Mouse (Mus musculus) layer of hippocampus, adult 2 months (tissue): ENCODE measurements around the gene Pacsin1. TPM values are rescaled to one million over a fixed set of nuclear protein-coding genes. Genes with fewer than 3 reads are reported as not detected.

ENCODE experiments used
- DNase-seq, 2 experiments: peaks; one replicate each; pipeline ENCODE4 v3.0.0; 2022; ENCODE audit warnings: low spot score in 2 of 2
- H3K27ac ChIP-seq: fragments of 200-600 bp; 2 replicates; pipeline ENCODE4 v1.8.1; 2022
- H3K4me3 ChIP-seq: fragments of 200-600 bp; 2 replicates; pipeline ENCODE4 v1.8.1; 2022; ENCODE audit warnings: mild to moderate bottlenecking
- CTCF ChIP-seq: fragments of 200-600 bp; conservative IDR thresholded peaks from 2 replicates; pipeline ENCODE4 v1.8.1; 2022; ENCODE audit warnings: antibody characterized with exemption, mild to moderate bottlenecking, moderate library complexity
- total RNA-seq, 2 experiments: library from RNA; stranded (reverse); gene quantifications; 2 replicates each; pipeline ENCODE4 v1.2.3; 2021

The Pacsin1 gene
- total RNA-seq, 2 experiments from 2014 or later = 321 to 335 TPM

- Histone ChIP-seq H3K27ac (no peak overlapping the region), H3K4me3 (no peak overlapping the region)
- no peak for DNase-seq
- no peak for TF ChIP-seq CTCF
Measured at GRCm38 (mm10) chr17:27658767-27659166, 3.5 kb downstream of the Pacsin1 start.

- DNase-seq = no peak
- Histone ChIP-seq H3K4me3 (no peak overlapping the region), H3K27ac (no peak overlapping the region)
- TF ChIP-seq CTCF = peak; percentile 58
Measured at GRCm38 (mm10) chr17:27671720-27672119, 16.4 kb downstream of the Pacsin1 start.

GRCm38 (mm10) chr17:27673945-27674344 is 18.6 kb downstream of the Pacsin1 start:
- TF ChIP-seq CTCF = no peak
- DNase-seq = no peak
- Histone ChIP-seq H3K4me3 (no peak overlapping the region), H3K27ac (peak overlapping the region; percentile 76)

GRCm38 (mm10) chr17:27675453-27675852 is 20.1 kb downstream of the Pacsin1 start:
- H3K27ac ChIP-seq = peak overlapping the region; percentile 69

GRCm38 (mm10) chr17:27676270-27676669 is 21.0 kb downstream of the Pacsin1 start:
- Histone ChIP-seq H3K27ac (peak overlapping the region; percentile 69; the same call in 1 of the 2 replicates), H3K4me3 (no peak overlapping the region)
- no peak for DNase-seq
- TF ChIP-seq CTCF = no peak

More at GRCm38 (mm10) chr17:27675453-27675852, 20.1 kb downstream of the Pacsin1 start:
- no peak overlapping the region for H3K4me3 ChIP-seq
- no peak for DNase-seq
- TF ChIP-seq CTCF = peak; percentile 59

GRCm38 (mm10) chr17:27677756-27678155 is 22.4 kb downstream of the Pacsin1 start:
- Histone ChIP-seq H3K27ac (peak overlapping the region; percentile 85), H3K4me3 (no peak overlapping the region)
- TF ChIP-seq CTCF = no peak
- no peak for DNase-seq

GRCm38 (mm10) chr17:27678924-27679813 is 23.9 kb downstream of the Pacsin1 start:
- H3K27ac ChIP-seq = peak overlapping the region; percentile 85
- no peak for TF ChIP-seq CTCF
- H3K4me3 ChIP-seq = no peak overlapping the region
- peak; percentile 49 to 57 for DNase-seq

GRCm38 (mm10) chr17:27684886-27685549 is 29.7 kb downstream of the Pacsin1 start:
- peak; percentile 88 for DNase-seq
- TF ChIP-seq CTCF = peak; percentile 70
- peak overlapping the region; percentile 97 for H3K27ac ChIP-seq

GRCm38 (mm10) chr17:27685550-27685913 is 30.2 kb downstream of the Pacsin1 start:
- no peak for TF ChIP-seq CTCF
- Histone ChIP-seq H3K27ac (peak overlapping the region; percentile 97), H3K4me3 (peak overlapping the region; percentile 75)
- DNase-seq = no peak

More at GRCm38 (mm10) chr17:27684886-27685549, 29.7 kb downstream of the Pacsin1 start:
- peak overlapping the region; percentile 75 for H3K4me3 ChIP-seq

- no peak for DNase-seq
- Histone ChIP-seq H3K4me3 (peak overlapping the region; percentile 75), H3K27ac (peak overlapping the region; percentile 97)
- TF ChIP-seq CTCF = no peak
Measured at GRCm38 (mm10) chr17:27686395-27686794, 31.1 kb downstream of the Pacsin1 start.

- Histone ChIP-seq H3K27ac (no peak overlapping the region), H3K4me3 (no peak overlapping the region)
- no peak for DNase-seq
- no peak for TF ChIP-seq CTCF
Measured at GRCm38 (mm10) chr17:27690993-27691693, 35.8 kb downstream of the Pacsin1 start.

GRCm38 (mm10) chr17:27699641-27700244 is 44.4 kb downstream of the Pacsin1 start:
- no peak overlapping the region for H3K27ac ChIP-seq
- H3K4me3 ChIP-seq = no peak overlapping the region
- DNase-seq = no peak
- TF ChIP-seq CTCF = no peak

- DNase-seq = no peak
- H3K27ac ChIP-seq = peak overlapping the region; percentile 61; the same call in 1 of the 2 replicates
- no peak overlapping the region for H3K4me3 ChIP-seq
- no peak for TF ChIP-seq CTCF
Measured at GRCm38 (mm10) chr17:27700812-27701211, 45.5 kb downstream of the Pacsin1 start.
